Mouse (Mus musculus): Measurements from ENCODE around the gene Ppp1r9a.

DNA sequence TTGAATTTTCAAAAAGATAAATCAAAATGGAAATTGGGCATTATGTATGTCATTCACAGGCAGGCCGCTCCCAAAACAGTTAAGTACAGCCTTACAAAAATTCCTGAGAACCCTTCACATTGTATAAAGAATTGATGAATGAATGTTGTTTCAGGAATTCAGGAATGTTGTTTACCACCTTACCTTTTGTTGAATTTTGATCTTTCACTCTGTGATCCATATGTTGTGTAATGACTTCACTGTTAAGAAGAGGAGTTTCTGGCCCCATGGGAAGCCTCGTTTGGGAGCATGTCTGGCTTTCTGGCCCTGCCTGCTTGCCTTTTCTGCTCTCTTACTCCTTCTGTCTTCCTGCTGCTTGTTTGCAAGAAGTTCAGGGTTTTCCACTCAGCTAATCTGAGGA, 105.4 kb downstream of the Ppp1r9a start:
- TF ChIP-seq CTCF (IDR thresholded peaks at IDR 0.05; ENCODE audit: control insufficient read depth, insufficient read depth, low read length) (no peak), POLR2A (IDR thresholded peaks at IDR 0.05; ENCODE audit: borderline replicate concordance, control insufficient read depth, low read depth, low read length) (no peak)
